Mouse (Mus musculus): ENCODE data around the gene Tlk2. TPM values are rescaled to one million over a fixed set of nuclear protein-coding genes. Genes with fewer than 3 reads are reported as not detected.

Tlk2 gene
- polyA plus RNA-seq, 1 experiment, result 9.0 TPM

GRCm38 (mm10) chr11:105310197-105310596 lies 131.6 kb downstream of the Tlk2 start:
- WGBS, result 81% methylated on average over 7 of the region's 7 CpGs
- DNase-seq (ENCODE audit: low read depth, low spot score), result no peak

GRCm38 (mm10) chr11:105311291-105311975 lies 132.8 kb downstream of the Tlk2 start:
- DNase-seq (ENCODE audit: low read depth, low spot score), result no peak
- WGBS, result 68% methylated on average over 24 of the region's 24 CpGs

GRCm38 (mm10) chr11:105312311-105312942 lies 133.8 kb downstream of the Tlk2 start:
- no peak for DNase-seq (ENCODE audit: low read depth, low spot score)
- WGBS, result 68% methylated on average over 12 of the region's 12 CpGs

GRCm38 (mm10) chr11:105312972-105313632 lies 134.5 kb downstream of the Tlk2 start:
- no peak for DNase-seq (ENCODE audit: low read depth, low spot score)
- WGBS, result 55% methylated on average over 10 of the region's 10 CpGs

GRCm38 (mm10) chr11:105313633-105314014 lies 135.0 kb downstream of the Tlk2 start:
- 61% methylated on average over 8 of the region's 8 CpGs for WGBS
- no peak for DNase-seq (ENCODE audit: low read depth, low spot score)

GRCm38 (mm10) chr11:105315296-105315695 lies 136.7 kb downstream of the Tlk2 start:
- whole genome bisulfite sequencing, result 77% methylated on average over 8 of the region's 8 CpGs
- DNase-seq (ENCODE audit: low read depth, low spot score), result no peak

GRCm38 (mm10) chr11:105316121-105316520 lies 137.5 kb downstream of the Tlk2 start:
- WGBS, result 96% methylated on average over 4 of the region's 4 CpGs
- no peak for DNase-seq (ENCODE audit: low read depth, low spot score)

GRCm38 (mm10) chr11:105317769-105318168 lies 139.2 kb downstream of the Tlk2 start:
- WGBS, result 90% methylated on average over 6 of the region's 6 CpGs
- no peak for DNase-seq (ENCODE audit: low read depth, low spot score)

GRCm38 (mm10) chr11:105321090-105321489 lies 142.5 kb downstream of the Tlk2 start:
- DNase-seq (ENCODE audit: low read depth, low spot score), result no peak
- WGBS, result 27% methylated on average over 2 of the region's 2 CpGs

- DNase-seq (ENCODE audit: low read depth, low spot score), result no peak
- WGBS, result 79% methylated on average over 5 of the region's 5 CpGs
Observed at GRCm38 (mm10) chr11:105323530-105323929, 144.9 kb downstream of the Tlk2 start.

- WGBS, result 88% methylated on average over 3 of the region's 3 CpGs
- no peak for DNase-seq (ENCODE audit: low read depth, low spot score)
Observed at GRCm38 (mm10) chr11:105327101-105327500, 148.5 kb downstream of the Tlk2 start.

GRCm38 (mm10) chr11:105329962-105330361 lies 151.4 kb downstream of the Tlk2 start:
- WGBS, result 53% methylated on average over 9 of the region's 9 CpGs
- DNase-seq (ENCODE audit: low read depth, low spot score), result no peak

GRCm38 (mm10) chr11:105331129-105331528 lies 152.5 kb downstream of the Tlk2 start:
- 64% methylated on average over 3 of the region's 3 CpGs for WGBS
- no peak for DNase-seq (ENCODE audit: low read depth, low spot score)

- DNase-seq (ENCODE audit: low read depth, low spot score), result no peak
- 24% methylated on average over 10 of the region's 10 CpGs for WGBS
Observed at GRCm38 (mm10) chr11:105331732-105332131, 153.1 kb downstream of the Tlk2 start.

GRCm38 (mm10) chr11:105332468-105332867 lies 153.9 kb downstream of the Tlk2 start:
- 55% methylated on average over 8 of the region's 8 CpGs for WGBS
- DNase-seq (ENCODE audit: low read depth, low spot score), result no peak

Other genes with a start within 250 kb of the Tlk2 start
- gene Efcab3, start 115.2 kb upstream of the Tlk2 start, polyA plus RNA-seq (2012; rRNA removed), result not detected in 2 replicates
- 9.8 and 10.7 TPM in 2 replicates for gene Mettl2, start 52.4 kb upstream of the Tlk2 start, polyA plus RNA-seq (2012; rRNA removed)
- gene Gm10842, start 31.9 kb upstream of the Tlk2 start, polyA plus RNA-seq (2012; rRNA removed), result not detected in 2 replicates
- 4.3 and 5.8 TPM in 2 replicates for gene Mrc2, start 113.8 kb downstream of the Tlk2 start, polyA plus RNA-seq (2012; rRNA removed)

All from large intestine, adult 2 months (tissue).